Mouse (Mus musculus): ENCODE measurements around the gene Gpx7. TPM values are rescaled to one million over a fixed set of nuclear protein-coding genes. Genes with fewer than 3 reads are reported as not detected.

Gpx7 gene
- polyA plus RNA-seq, 1 experiment: 26.3 TPM

GRCm38 (mm10) chr4:108430656-108431560 is 24.1 kb upstream of the Gpx7 start:
- no peak overlapping the region for H3K4me3 ChIP-seq (replicated peaks; ENCODE audit: extremely low read depth, low read depth, low read length)
- no peak for DNase-seq
- 68% methylated on average over 4 of the region's 4 CpGs for WGBS
- no peaks in the 10 kb centered on the region for H3K4me1 ChIP-seq (ENCODE audit: control insufficient read depth, insufficient read depth, low read length)
- no peak for TF ChIP-seq CTCF (IDR thresholded peaks at IDR 0.05; ENCODE audit: insufficient read depth, low read length)
- TF ChIP-seq POLR2A (IDR thresholded peaks at IDR 0.05; ENCODE audit: borderline replicate concordance, extremely low read depth, low read depth, low read length): no peak

- H3K4me1 ChIP-seq (ENCODE audit: control insufficient read depth, insufficient read depth, low read length): no peaks in the 10 kb centered on the region
- no peak overlapping the region for H3K4me3 ChIP-seq (replicated peaks; ENCODE audit: extremely low read depth, low read depth, low read length)
- DNase-seq: no peak
- TF ChIP-seq CTCF (IDR thresholded peaks at IDR 0.05; ENCODE audit: insufficient read depth, low read length) (no peak), POLR2A (IDR thresholded peaks at IDR 0.05; ENCODE audit: borderline replicate concordance, extremely low read depth, low read depth, low read length) (no peak)
- 63% methylated on average over 6 of the region's 6 CpGs for WGBS
Observed at GRCm38 (mm10) chr4:108428341-108428721, 21.6 kb upstream of the Gpx7 start.

DNA sequence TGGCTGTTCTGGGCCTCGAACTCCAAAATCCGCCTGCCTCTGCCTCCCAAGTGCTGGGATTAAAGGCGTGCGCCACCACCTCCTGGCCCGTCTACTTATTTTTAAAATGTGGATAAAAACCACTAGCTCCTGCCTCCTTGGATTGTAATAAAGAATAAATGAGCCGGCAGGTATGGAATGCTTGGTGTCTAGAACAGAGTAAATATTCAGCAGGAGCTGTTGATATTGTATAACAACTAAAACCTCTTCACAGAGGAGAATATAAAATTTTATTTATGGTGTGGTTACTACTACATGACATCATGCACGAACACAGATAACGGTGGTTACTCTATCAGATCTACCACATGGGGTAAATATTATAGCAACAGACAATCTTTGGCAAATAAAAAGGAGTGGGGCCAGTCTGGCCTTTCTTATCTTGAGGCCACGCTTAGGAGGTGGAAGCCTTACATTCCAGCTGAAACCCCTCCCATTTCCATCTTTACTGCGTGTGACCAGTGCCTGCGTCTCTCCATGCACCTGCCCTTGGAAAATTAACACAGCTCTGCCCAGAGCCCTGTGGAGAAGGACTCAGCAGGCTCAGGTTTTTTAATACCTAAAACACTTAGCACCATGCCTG is 21.1 kb upstream of the Gpx7 start:
- WGBS: 48% methylated on average over 11 of the region's 11 CpGs
- no peak for DNase-seq
- no peaks in the 10 kb centered on the region for H3K4me1 ChIP-seq (ENCODE audit: control insufficient read depth, insufficient read depth, low read length)
- TF ChIP-seq POLR2A (IDR thresholded peaks at IDR 0.05; ENCODE audit: borderline replicate concordance, extremely low read depth, low read depth, low read length): no peak
- TF ChIP-seq CTCF (IDR thresholded peaks at IDR 0.05; ENCODE audit: insufficient read depth, low read length): no peak
- H3K4me3 ChIP-seq (replicated peaks; ENCODE audit: extremely low read depth, low read depth, low read length): no peak overlapping the region

- H3K4me3 ChIP-seq (replicated peaks; ENCODE audit: extremely low read depth, low read depth, low read length): no peak overlapping the region
- no peak for DNase-seq
- 53% methylated on average over 2 of the region's 2 CpGs for WGBS
- no peak for TF ChIP-seq CTCF (IDR thresholded peaks at IDR 0.05; ENCODE audit: insufficient read depth, low read length)
- TF ChIP-seq POLR2A (IDR thresholded peaks at IDR 0.05; ENCODE audit: borderline replicate concordance, extremely low read depth, low read depth, low read length): no peak
- H3K4me1 ChIP-seq (ENCODE audit: control insufficient read depth, insufficient read depth, low read length): no peaks in the 10 kb centered on the region
Observed at GRCm38 (mm10) chr4:108424587-108424986, 17.8 kb upstream of the Gpx7 start.

DNA sequence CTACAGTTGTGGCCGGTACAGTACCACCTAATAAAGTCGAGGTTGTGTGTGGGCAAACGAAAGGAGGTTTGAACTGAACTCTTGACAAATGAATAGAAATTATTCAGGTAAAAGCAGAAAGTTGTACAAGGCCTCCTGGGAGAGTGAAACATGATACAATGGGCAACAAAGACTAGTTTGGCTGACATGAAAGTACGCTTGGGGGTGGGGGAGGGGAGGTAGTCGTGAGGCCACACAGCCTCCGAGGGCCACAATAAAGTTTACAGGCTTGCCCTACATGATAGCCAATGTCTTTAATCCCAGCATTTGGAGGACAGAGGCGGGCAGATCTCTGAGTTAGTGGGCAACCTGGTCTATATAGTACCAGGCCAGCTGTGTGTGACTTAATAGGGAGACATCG is 860 bp upstream of the Gpx7 start:
- TF ChIP-seq POLR2A (IDR thresholded peaks at IDR 0.05; ENCODE audit: borderline replicate concordance, extremely low read depth, low read depth, low read length) (no peak), CTCF (IDR thresholded peaks at IDR 0.05; ENCODE audit: insufficient read depth, low read length) (no peak)
- 62% methylated on average over 8 of the region's 8 CpGs for WGBS
- no peaks in the 10 kb centered on the region for H3K4me1 ChIP-seq (ENCODE audit: control insufficient read depth, insufficient read depth, low read length)
- DNase-seq: no peak
- H3K4me3 ChIP-seq (replicated peaks; ENCODE audit: extremely low read depth, low read depth, low read length): no peak overlapping the region

DNA sequence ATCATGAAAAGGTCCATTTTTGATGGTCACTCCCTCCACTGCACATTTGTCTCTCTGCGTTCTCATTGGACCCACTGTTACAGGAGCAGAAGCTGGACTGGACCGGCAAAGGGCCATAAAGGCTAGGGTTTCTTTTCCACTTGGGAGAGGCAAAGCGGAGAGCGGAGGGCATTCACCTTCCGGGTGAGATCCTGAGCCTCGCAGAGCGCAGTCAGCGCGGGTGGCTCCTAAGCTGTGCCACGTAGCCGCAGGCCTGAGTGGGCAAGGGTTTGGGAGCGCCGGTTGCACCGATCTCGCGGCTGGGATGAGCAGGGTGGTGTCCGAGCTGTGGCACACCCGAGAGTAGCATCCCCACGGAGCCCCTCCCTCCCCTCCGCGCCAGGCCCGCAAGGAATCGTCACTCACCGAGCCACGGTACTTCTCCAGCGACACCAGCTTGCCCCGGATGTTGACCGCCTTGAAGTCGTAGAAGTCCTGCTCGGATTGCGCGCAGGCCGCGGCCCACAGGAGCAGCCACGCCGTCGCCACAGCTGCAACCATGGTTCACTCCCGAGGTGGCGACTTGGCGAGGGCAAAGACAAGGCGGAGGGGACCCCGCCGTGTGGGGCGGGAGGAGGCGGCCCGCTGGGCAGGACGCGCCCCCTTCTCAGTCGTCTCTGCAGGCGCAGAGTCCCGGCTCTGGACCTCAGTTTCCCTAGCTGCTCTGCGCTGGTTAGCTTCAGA is 462 bp downstream of the Gpx7 start:
- Histone ChIP-seq H3K4me3 (replicated peaks; ENCODE audit: extremely low read depth, low read depth, low read length) (peak overlapping the region; percentile 80), H3K4me1 (ENCODE audit: control insufficient read depth, insufficient read depth, low read length) (no peaks in the 10 kb centered on the region)
- TF ChIP-seq CTCF (IDR thresholded peaks at IDR 0.05; ENCODE audit: insufficient read depth, low read length) (no peak), POLR2A (IDR thresholded peaks at IDR 0.05; ENCODE audit: borderline replicate concordance, extremely low read depth, low read depth, low read length) (peak; percentile 40; the same call in 1 of the 2 replicates)
- WGBS: 3% methylated on average over 52 of the region's 52 CpGs
- DNase-seq: peak; percentile 72

DNA sequence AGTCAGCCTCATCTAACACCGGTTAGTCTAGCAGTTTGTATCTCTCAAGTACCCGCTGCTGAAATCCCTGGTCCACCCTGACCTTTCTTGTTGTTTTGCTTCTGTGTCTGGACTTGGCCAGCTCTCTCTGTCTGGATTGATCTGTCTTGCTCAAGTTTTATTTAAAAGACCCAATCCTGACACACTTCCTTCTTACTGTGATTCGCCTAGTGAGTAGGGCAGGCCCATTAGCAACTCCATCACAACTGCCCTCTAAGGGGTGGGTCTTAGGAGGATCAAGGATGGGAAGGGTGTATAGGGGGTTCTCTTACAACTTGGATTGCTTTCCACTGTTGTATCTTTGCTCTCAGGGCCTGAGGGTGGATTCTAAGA is 1.0 kb downstream of the Gpx7 start:
- H3K4me1 ChIP-seq (ENCODE audit: control insufficient read depth, insufficient read depth, low read length): no peaks in the 10 kb centered on the region
- DNase-seq: no peak
- H3K4me3 ChIP-seq (replicated peaks; ENCODE audit: extremely low read depth, low read depth, low read length): peak overlapping the region; percentile 80
- WGBS: 47% methylated on average over 3 of the region's 3 CpGs
- TF ChIP-seq CTCF (IDR thresholded peaks at IDR 0.05; ENCODE audit: insufficient read depth, low read length) (no peak), POLR2A (IDR thresholded peaks at IDR 0.05; ENCODE audit: borderline replicate concordance, extremely low read depth, low read depth, low read length) (no peak)

GRCm38 (mm10) chr4:108403861-108404635 is 2.7 kb downstream of the Gpx7 start:
- H3K4me1 ChIP-seq (ENCODE audit: control insufficient read depth, insufficient read depth, low read length): no peaks in the 10 kb centered on the region
- DNase-seq: no peak
- WGBS: 89% methylated on average over 8 of the region's 8 CpGs
- TF ChIP-seq POLR2A (IDR thresholded peaks at IDR 0.05; ENCODE audit: borderline replicate concordance, extremely low read depth, low read depth, low read length) (no peak), CTCF (IDR thresholded peaks at IDR 0.05; ENCODE audit: insufficient read depth, low read length) (no peak)
- H3K4me3 ChIP-seq (replicated peaks; ENCODE audit: extremely low read depth, low read depth, low read length): no peak overlapping the region

DNA sequence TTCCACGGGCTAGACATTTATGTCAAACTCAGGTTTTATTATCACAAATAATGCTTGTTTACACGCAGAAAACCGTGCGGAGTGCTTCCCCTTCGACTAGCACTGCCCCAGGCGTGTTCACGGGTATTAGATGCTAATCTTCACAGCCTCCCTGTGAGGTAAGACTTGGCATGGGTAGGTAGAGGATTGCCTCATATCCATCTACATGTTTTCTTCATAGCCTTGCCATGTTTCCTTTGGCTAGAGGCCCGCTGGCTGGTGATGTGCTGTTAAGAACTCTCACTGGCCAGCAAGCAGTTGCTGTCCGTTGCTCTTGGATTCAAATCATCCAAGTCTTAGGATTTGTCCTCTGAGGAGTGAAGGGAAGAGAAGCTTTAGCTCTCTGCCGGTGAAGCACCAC is 6.4 kb downstream of the Gpx7 start:
- WGBS: 81% methylated on average over 10 of the region's 10 CpGs
- DNase-seq: no peak
- TF ChIP-seq CTCF (IDR thresholded peaks at IDR 0.05; ENCODE audit: insufficient read depth, low read length) (no peak), POLR2A (IDR thresholded peaks at IDR 0.05; ENCODE audit: borderline replicate concordance, extremely low read depth, low read depth, low read length) (no peak)
- Histone ChIP-seq H3K4me1 (ENCODE audit: control insufficient read depth, insufficient read depth, low read length) (no peaks in the 10 kb centered on the region), H3K4me3 (replicated peaks; ENCODE audit: extremely low read depth, low read depth, low read length) (no peak overlapping the region)
